Mouse (Mus musculus): ENCODE data around the gene Aktip. TPM values are rescaled to one million over a fixed set of nuclear protein-coding genes. Genes with fewer than 3 reads are reported as not detected.

The Aktip gene
- total and polyA plus RNA-seq, 3 experiments: 9.3 to 13.4 (median 13.3) TPM

DNA sequence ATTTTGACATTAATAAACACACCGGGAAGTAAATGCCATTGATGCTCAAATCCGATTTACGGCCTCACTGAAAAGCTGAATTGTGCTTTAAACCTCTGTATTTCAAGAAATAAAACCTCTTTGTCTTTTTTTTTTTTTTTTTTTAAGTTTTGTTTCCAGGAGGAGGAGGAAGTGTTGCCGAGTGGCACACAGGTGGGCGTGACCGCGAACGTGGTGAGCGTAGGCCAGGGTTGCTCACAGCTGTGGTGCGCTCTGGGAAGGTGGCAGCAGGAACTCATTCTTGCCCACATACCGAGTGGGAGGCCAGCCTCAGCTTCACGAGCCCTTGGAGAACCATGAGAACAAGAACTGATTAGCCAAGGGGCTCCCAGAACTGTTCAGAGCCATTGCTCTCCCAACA is 13.4 kb downstream of the Aktip start:
- dilution Hi-C loops (cut with MboI; ENCODE audit: extremely low pct_ligation_motif_present, extremely low pct_unique_long_range_greater_than_20kb, low sequenced_read_pairs) (no loop called here), in situ Hi-C loops (cut with MboI; ENCODE audit: low pct_ligation_motif_present, low pct_unique_long_range_greater_than_20kb, low sequenced_read_pairs) (loop anchor here (25.0 kb wide), 1 partner anchor 1826 kb away; no protein-coding TSS in a partner anchor)
- Histone ChIP-seq H3K4me1 (ENCODE audit: control insufficient read depth in 1 of 2, insufficient read depth in 2 of 2) (peaks cover 4 to 6% of the 10 kb centered on the region in 2 experiments), H3K4me2 (ENCODE audit: insufficient read depth, low read depth, poor library complexity, severe bottlenecking) (peak overlapping the region; percentile 26; the same call in 1 of the 2 replicates), H3K36me3 (replicated peaks in 1 of 2; ENCODE audit: control insufficient read depth in 1 of 2, insufficient read depth in 1 of 2, low read length in 1 of 2) (no peaks in the 10 kb centered on the region), H3K4me3 (replicated peaks in 1 of 3; ENCODE audit: low read depth in 2 of 3, low read length in 2 of 3, poor library complexity in 1 of 3) (no peak overlapping the region), H3K9me3 (replicated peaks; ENCODE audit: low read length) (peaks cover 2% of the 10 kb centered on the region), H3K27me3 (replicated peaks) (peaks cover 9% of the 10 kb centered on the region), H3K9ac (ENCODE audit: insufficient read depth, low read depth) (no peak overlapping the region), H3K79me2 (replicated peaks; ENCODE audit: control insufficient read depth, extremely low read depth, insufficient read depth, poor library complexity, severe bottlenecking) (no peaks in the 10 kb centered on the region), H3K27ac (ENCODE audit: insufficient read depth, low read depth) (no peak overlapping the region)
- TF ChIP-seq ZC3H11A (IDR thresholded peaks at IDR 0.05; ENCODE audit: low read depth, low read length) (no peak), ZNF384 (IDR thresholded peaks at IDR 0.05; ENCODE audit: low read depth, low read length) (peak; percentile 88)
- DNase-seq (ENCODE audit: extremely low read depth): peak; percentile 24

DNA sequence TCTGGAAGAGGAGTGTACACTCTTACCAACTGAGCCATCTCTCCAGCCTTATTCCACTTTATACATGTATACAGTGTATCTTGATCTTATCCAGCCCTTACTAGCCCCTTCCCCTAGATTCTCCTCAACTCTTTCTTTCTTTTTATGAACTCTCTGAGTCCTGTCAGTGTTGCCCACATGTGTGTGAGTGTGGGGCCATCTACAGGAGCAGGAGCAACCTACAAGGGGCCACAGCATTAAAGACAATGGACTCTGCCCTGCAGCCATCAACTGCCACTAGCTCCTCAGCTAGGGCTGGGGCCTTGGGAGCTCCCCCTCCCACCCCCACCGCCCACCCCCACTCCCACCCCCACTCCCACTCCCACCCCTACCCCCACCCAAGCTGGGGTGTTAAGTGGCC is 22.1 kb downstream of the Aktip start:
- in situ Hi-C loops (cut with MboI; ENCODE audit: low pct_ligation_motif_present, low pct_unique_long_range_greater_than_20kb, low sequenced_read_pairs) (loop anchor here (25.0 kb wide), 1 partner anchor 1835 kb away; no protein-coding TSS in a partner anchor), dilution Hi-C loops (cut with MboI; ENCODE audit: extremely low pct_ligation_motif_present, extremely low pct_unique_long_range_greater_than_20kb, low sequenced_read_pairs) (no loop called here)
- H3K4me3 ChIP-seq (replicated peaks in 1 of 3; ENCODE audit: low read depth in 2 of 3, low read length in 2 of 3, poor library complexity in 1 of 3): no peak overlapping the region
- H3K9ac ChIP-seq (ENCODE audit: insufficient read depth, low read depth): no peak overlapping the region
- H3K27ac ChIP-seq (ENCODE audit: insufficient read depth, low read depth): no peak overlapping the region
- H3K4me2 ChIP-seq (ENCODE audit: insufficient read depth, low read depth, poor library complexity, severe bottlenecking): no peak overlapping the region
- no peak for DNase-seq (ENCODE audit: extremely low read depth)
- TF ChIP-seq USF2 (conservative IDR thresholded peaks at IDR 0.05; ENCODE audit: low read depth, low read length): no peak
- TF ChIP-seq EP300 (IDR thresholded peaks at IDR 0.05; ENCODE audit: low read length): no peak
- TF ChIP-seq SIN3A (IDR thresholded peaks at IDR 0.05; ENCODE audit: low read length): no peak
- TF ChIP-seq RAD21 (IDR thresholded peaks at IDR 0.05; ENCODE audit: low read depth, low read length): peak; percentile 56
- no peak for TF ChIP-seq ZC3H11A (IDR thresholded peaks at IDR 0.05; ENCODE audit: low read depth, low read length)
- TF ChIP-seq TBP (conservative IDR thresholded peaks at IDR 0.05; ENCODE audit: low read depth, low read length): no peak
- TF ChIP-seq CTCF (conservative IDR thresholded peaks at IDR 0.05 in 1 of 2, IDR thresholded peaks at IDR 0.05 in 1 of 2; ENCODE audit: low read depth in 2 of 2, low read length in 2 of 2): peak in 1 of 2 experiments; percentile 50; a peak in 2 of 4 replicates
- TF ChIP-seq CHD2 (IDR thresholded peaks at IDR 0.05; ENCODE audit: low read length): no peak
- no peaks in the 10 kb centered on the region for H3K79me2 ChIP-seq (replicated peaks; ENCODE audit: control insufficient read depth, extremely low read depth, insufficient read depth, poor library complexity, severe bottlenecking)
- H3K4me1 ChIP-seq (ENCODE audit: control insufficient read depth in 1 of 2, insufficient read depth in 2 of 2): no peaks in the 10 kb centered on the region
- no peaks in the 10 kb centered on the region for H3K9me3 ChIP-seq (replicated peaks; ENCODE audit: low read length)
- H3K36me3 ChIP-seq (replicated peaks in 1 of 2; ENCODE audit: control insufficient read depth in 1 of 2, insufficient read depth in 1 of 2, low read length in 1 of 2): no peaks in the 10 kb centered on the region
- peaks cover 2% of the 10 kb centered on the region for H3K27me3 ChIP-seq (replicated peaks)

DNA sequence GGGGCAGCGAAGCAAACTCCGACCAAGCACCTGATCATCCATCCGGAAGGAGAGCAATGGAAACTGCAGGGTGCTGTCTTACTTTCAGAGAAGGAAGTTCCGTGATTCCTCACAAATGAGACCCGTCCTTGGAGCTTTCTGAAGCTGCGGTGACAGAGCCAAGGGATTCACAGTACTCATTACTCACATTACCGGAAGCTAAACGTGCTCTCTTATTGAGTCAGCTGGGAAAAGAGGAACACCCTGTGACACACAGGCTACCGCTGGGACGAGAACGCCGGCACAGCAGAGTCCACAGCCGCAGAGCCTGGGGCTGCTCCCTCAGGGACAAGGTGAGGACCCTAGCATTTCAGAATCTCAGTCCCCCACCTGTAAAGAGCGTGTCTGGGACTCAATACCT is 23.6 kb downstream of the Aktip start:
- Histone ChIP-seq H3K4me3 (replicated peaks in 1 of 3; ENCODE audit: low read depth in 2 of 3, low read length in 2 of 3, poor library complexity in 1 of 3) (no peak overlapping the region), H3K27me3 (replicated peaks) (peaks cover 2% of the 10 kb centered on the region), H3K4me1 (ENCODE audit: control insufficient read depth in 1 of 2, insufficient read depth in 2 of 2) (no peaks in the 10 kb centered on the region), H3K27ac (ENCODE audit: insufficient read depth, low read depth) (no peak overlapping the region), H3K79me2 (replicated peaks; ENCODE audit: control insufficient read depth, extremely low read depth, insufficient read depth, poor library complexity, severe bottlenecking) (no peaks in the 10 kb centered on the region), H3K4me2 (ENCODE audit: insufficient read depth, low read depth, poor library complexity, severe bottlenecking) (no peak overlapping the region), H3K9ac (ENCODE audit: insufficient read depth, low read depth) (no peak overlapping the region), H3K9me3 (replicated peaks; ENCODE audit: low read length) (no peaks in the 10 kb centered on the region), H3K36me3 (replicated peaks in 1 of 2; ENCODE audit: control insufficient read depth in 1 of 2, insufficient read depth in 1 of 2, low read length in 1 of 2) (no peaks in the 10 kb centered on the region)
- dilution Hi-C loops (cut with MboI; ENCODE audit: extremely low pct_ligation_motif_present, extremely low pct_unique_long_range_greater_than_20kb, low sequenced_read_pairs) (no loop called here), in situ Hi-C loops (cut with MboI; ENCODE audit: low pct_ligation_motif_present, low pct_unique_long_range_greater_than_20kb, low sequenced_read_pairs) (loop anchor here (25.0 kb wide), 1 partner anchor 1836 kb away; no protein-coding TSS in a partner anchor)
- peak; percentile 59 for TF ChIP-seq BHLHE40 (IDR thresholded peaks at IDR 0.05; ENCODE audit: low read depth, low read length)
- TF ChIP-seq MEF2A (IDR thresholded peaks at IDR 0.05; ENCODE audit: borderline replicate concordance, low read depth, low read length): no peak
- DNase-seq (ENCODE audit: extremely low read depth): no peak
